Mouse (Mus musculus) CD4-positive, CD25-positive, alpha-beta regulatory T cell (primary cell): ENCODE data around the gene Itpr3. TPM values are rescaled to one million over a fixed set of nuclear protein-coding genes. Genes with fewer than 3 reads are reported as not detected.

Source experiments
- polyA plus RNA-seq: library from polyadenylated mRNA; unstranded; fragments of 100-300 nt; shearing (Covaris generic); gene quantifications from one replicate; pipeline ENCODE4 v1.2.1, GENCODE M21; 2017

Itpr3 gene
- 25.0 TPM for polyA plus RNA-seq

GRCm38 (mm10) chr17:27056812-27057516, at the start of gene Itpr3:
TSS of gene Itpr3 (plus strand) at chr17:27057304.

GRCm38 (mm10) chr17:27028909-27029308, 28.2 kb upstream of the Itpr3 start, which contains the start of gene Bak1:
TSS of gene Bak1 (minus strand) at chr17:27029009.

GRCm38 (mm10) chr17:27133551-27134141, 76.5 kb downstream of the Itpr3 start, which contains the start of gene Uqcc2:
TSS of gene Uqcc2 (minus strand) at chr17:27133916.

GRCm38 (mm10) chr17:27167545-27167944, 110.4 kb downstream of the Itpr3 start, which contains the start of gene Ip6k3:
TSS of gene Ip6k3 (minus strand) at chr17:27167795.

Other genes with a start within 250 kb of the Itpr3 start
- gene Nkx2-5, start 212.3 kb upstream of the Itpr3 start, polyA plus RNA-seq = not detected
- 3.5 TPM for gene Kifc5b, start 140.2 kb upstream of the Itpr3 start, polyA plus RNA-seq
- 135 TPM for gene Phf1, start 124.3 kb upstream of the Itpr3 start, polyA plus RNA-seq
- 160 TPM for gene Cuta, start 117.7 kb upstream of the Itpr3 start, polyA plus RNA-seq
- gene Syngap1, start 116.1 kb upstream of the Itpr3 start, polyA plus RNA-seq = 0.11 TPM
- 29.0 TPM for gene Zbtb9, start 84.1 kb upstream of the Itpr3 start, polyA plus RNA-seq
- gene Bak1, start 28.3 kb upstream of the Itpr3 start, polyA plus RNA-seq = 1.9 TPM
- gene Uqcc2, start 76.6 kb downstream of the Itpr3 start, polyA plus RNA-seq = 99.1 TPM
- 0.12 TPM for gene Ip6k3, start 110.5 kb downstream of the Itpr3 start, polyA plus RNA-seq
- gene Lemd2, start 147.2 kb downstream of the Itpr3 start, polyA plus RNA-seq = 95.4 TPM